Mouse (Mus musculus) embryonic facial prominence, embryonic 15.5 days (tissue): Measurements from ENCODE around the gene Ccdc69. TPM values are rescaled to one million over a fixed set of nuclear protein-coding genes. Genes with fewer than 3 reads are reported as not detected.
A peak's percentile ranks its signal among the peaks of the same experiment; 100 is the strongest.

Experiments
- ATAC-seq: fragments of 200-750 bp; cut with Nextera tagmentation; 2 replicates; pipeline ENCODE4 v1.8.0; 2017; ENCODE audit warnings: low read depth, moderate TSS enrichment; ENCODE audit not compliant: insufficient number of reproducible peaks, low FRiP score, low TSS enrichment
- H3K27ac ChIP-seq: fragments of 300-500 bp; sonication (generic); replicated peaks from 2 replicates; pipeline ENCODE4 v1.5.1; 2015; ENCODE audit warnings: mild to moderate bottlenecking, inconsistent platforms
- H3K27me3 ChIP-seq: fragments of 300-500 bp; sonication (generic); 2 replicates; pipeline ENCODE4 v1.6.1; 2015; ENCODE audit warnings: inconsistent platforms
- H3K36me3 ChIP-seq: fragments of 300-500 bp; sonication (generic); 2 replicates; pipeline ENCODE4 v1.6.1; 2015; ENCODE audit warnings: mild to moderate bottlenecking, inconsistent platforms
- H3K4me1 ChIP-seq: fragments of 300-500 bp; sonication (generic); 2 replicates; pipeline ENCODE4 v1.6.1; 2015; ENCODE audit warnings: inconsistent platforms
- H3K4me2 ChIP-seq: fragments of 300-500 bp; sonication (generic); replicated peaks from 2 replicates; pipeline ENCODE4 v1.6.1; 2015; ENCODE audit warnings: mild to moderate bottlenecking, inconsistent platforms
- H3K4me3 ChIP-seq: fragments of 300-500 bp; sonication (generic); replicated peaks from 2 replicates; pipeline ENCODE4 v1.5.1; 2015; ENCODE audit warnings: mild to moderate bottlenecking, inconsistent platforms
- H3K9ac ChIP-seq: fragments of 300-500 bp; sonication (generic); 2 replicates; pipeline ENCODE4 v1.6.1; 2015; ENCODE audit warnings: inconsistent platforms
- H3K9me3 ChIP-seq: fragments of 300-500 bp; sonication (generic); replicated peaks from 2 replicates; pipeline ENCODE4 v1.6.1; 2016; ENCODE audit warnings: inconsistent platforms
- WGBS: fragments of 180-500 bp; shearing (Covaris S2); methylation state at CpG from one replicate; pipeline ENCODE4 v1.1.7; 2015; 5-methylcytosine and 5-hydroxymethylcytosine counted together
- polyA plus RNA-seq: library from polyadenylated mRNA; unstranded; fragments of >200 nt; fragmentation: Nextera tagmentation; extraction: Ambion mirVana; gene quantifications from 2 replicates; pipeline ENCODE4 v1.2.1, GENCODE M21; 2015

Ccdc69 gene
- polyA plus RNA-seq, 1 experiment from 2014 or later = 2.4 TPM

GRCm38 (mm10) chr11:55072467-55072866 is 5.5 kb downstream of the Ccdc69 start:
- no peak overlapping the region for H3K27ac ChIP-seq
- no peaks in the 10 kb centered on the region for H3K9me3 ChIP-seq
- 75% methylated on average over 8 of the region's 8 CpGs for WGBS
- peaks cover 8% of the 10 kb centered on the region; the same call in 1 of the 2 replicates for H3K4me1 ChIP-seq
- H3K27me3 ChIP-seq = no peaks in the 10 kb centered on the region; the same call in 1 of the 2 replicates
- no peak overlapping the region for H3K4me2 ChIP-seq
- H3K4me3 ChIP-seq = no peak overlapping the region
- no peak for ATAC-seq
- no peak overlapping the region for H3K9ac ChIP-seq
- H3K36me3 ChIP-seq = no peaks in the 10 kb centered on the region

GRCm38 (mm10) chr11:55071344-55071743 is 6.6 kb downstream of the Ccdc69 start:
- no peaks in the 10 kb centered on the region for H3K27me3 ChIP-seq
- no peak overlapping the region for H3K4me2 ChIP-seq
- 83% methylated on average over 5 of the region's 5 CpGs for WGBS
- no peak overlapping the region for H3K9ac ChIP-seq
- no peak overlapping the region for H3K27ac ChIP-seq
- no peak for ATAC-seq
- H3K36me3 ChIP-seq = no peaks in the 10 kb centered on the region
- no peak overlapping the region for H3K4me3 ChIP-seq
- H3K9me3 ChIP-seq = no peaks in the 10 kb centered on the region
- 0 out of 2 replicates have a peak, but pooled peaks cover 3% of the 10 kb centered on the region for H3K4me1 ChIP-seq

GRCm38 (mm10) chr11:55069023-55069422 is 8.9 kb downstream of the Ccdc69 start:
- no peak overlapping the region for H3K9ac ChIP-seq
- H3K4me2 ChIP-seq = no peak overlapping the region
- H3K4me1 ChIP-seq = 0 out of 2 replicates have a peak, but pooled peaks cover 3% of the 10 kb centered on the region
- H3K4me3 ChIP-seq = no peak overlapping the region
- WGBS = 53% methylated on average over 2 of the region's 2 CpGs
- H3K36me3 ChIP-seq = no peaks in the 10 kb centered on the region
- H3K27ac ChIP-seq = no peak overlapping the region
- no peak for ATAC-seq
- H3K9me3 ChIP-seq = no peaks in the 10 kb centered on the region
- H3K27me3 ChIP-seq = no peaks in the 10 kb centered on the region

- no peak overlapping the region for H3K9ac ChIP-seq
- H3K4me3 ChIP-seq = no peak overlapping the region
- H3K9me3 ChIP-seq = no peaks in the 10 kb centered on the region
- 60% methylated on average over 4 of the region's 4 CpGs for WGBS
- H3K27me3 ChIP-seq = no peaks in the 10 kb centered on the region
- H3K4me2 ChIP-seq = no peak overlapping the region
- H3K36me3 ChIP-seq = no peaks in the 10 kb centered on the region
- no peaks in the 10 kb centered on the region for H3K4me1 ChIP-seq
- H3K27ac ChIP-seq = no peak overlapping the region
- no peak for ATAC-seq
These were observed 11.0 kb downstream of the Ccdc69 start for GRCm38 (mm10) chr11:55066921-55067320.

DNA sequence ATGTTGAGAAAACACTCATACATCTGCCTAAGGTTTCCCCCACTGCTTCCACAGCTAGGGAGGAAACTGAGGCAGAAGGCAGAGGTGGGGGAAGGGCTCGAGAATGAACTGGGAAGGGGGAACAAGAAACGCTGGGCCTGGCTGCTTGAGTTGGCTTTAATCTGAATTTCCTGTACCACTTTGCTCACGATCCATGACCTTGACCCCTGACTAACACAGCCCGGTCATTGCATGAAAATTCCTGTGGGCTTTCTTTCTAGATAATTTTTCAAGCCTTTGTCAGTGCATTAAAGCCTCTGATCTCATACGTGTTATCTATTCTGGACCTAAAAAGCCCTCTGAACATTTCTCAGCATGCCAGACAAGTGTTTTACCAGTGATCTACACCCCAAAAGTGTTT is 15.1 kb downstream of the Ccdc69 start:
- Histone ChIP-seq H3K27ac (no peak overlapping the region), H3K9ac (no peak overlapping the region), H3K4me3 (no peak overlapping the region), H3K27me3 (no peaks in the 10 kb centered on the region), H3K9me3 (no peaks in the 10 kb centered on the region), H3K4me2 (no peak overlapping the region), H3K36me3 (no peaks in the 10 kb centered on the region), H3K4me1 (no peaks in the 10 kb centered on the region)
- ATAC-seq = no peak
- WGBS = 32% methylated on average over 5 of the region's 5 CpGs

GRCm38 (mm10) chr11:55060802-55061201 is 17.1 kb downstream of the Ccdc69 start:
- Histone ChIP-seq H3K27ac (no peak overlapping the region), H3K27me3 (no peaks in the 10 kb centered on the region)

DNA sequence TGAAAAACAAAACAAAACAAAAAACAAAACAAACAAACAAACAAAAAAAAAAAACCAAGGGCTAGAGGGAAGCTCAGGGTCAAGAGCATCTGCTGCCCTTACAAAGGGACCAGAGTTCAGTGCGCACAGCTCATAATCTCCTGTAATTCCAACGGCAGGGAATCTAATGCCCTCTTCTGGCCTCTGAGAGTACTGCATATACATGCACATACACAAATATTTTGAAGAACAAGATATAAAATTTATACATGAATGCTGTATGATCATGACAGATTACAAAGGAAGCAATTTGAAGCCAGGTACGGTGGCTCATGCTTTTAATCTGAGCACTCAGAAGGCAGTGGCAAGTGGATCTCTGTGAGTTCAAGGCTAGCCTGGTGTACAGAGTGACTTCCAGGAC is 20.4 kb downstream of the Ccdc69 start:
- WGBS = 77% methylated on average over 3 of the region's 3 CpGs
- no peaks in the 10 kb centered on the region for H3K36me3 ChIP-seq
- H3K4me1 ChIP-seq = no peaks in the 10 kb centered on the region
- no peak overlapping the region for H3K4me3 ChIP-seq
- H3K9ac ChIP-seq = no peak overlapping the region
- no peak overlapping the region for H3K27ac ChIP-seq
- no peaks in the 10 kb centered on the region for H3K27me3 ChIP-seq
- no peak overlapping the region for H3K4me2 ChIP-seq
- ATAC-seq = no peak
- H3K9me3 ChIP-seq = 0 out of 2 replicates have a peak, but pooled peaks cover 3% of the 10 kb centered on the region

More at GRCm38 (mm10) chr11:55060802-55061201, 17.1 kb downstream of the Ccdc69 start:
- WGBS = 85% methylated on average over 5 of the region's 5 CpGs
- Histone ChIP-seq H3K4me2 (no peak overlapping the region), H3K9ac (no peak overlapping the region), H3K9me3 (0 out of 2 replicates have a peak, but pooled peaks cover 3% of the 10 kb centered on the region), H3K4me1 (no peaks in the 10 kb centered on the region), H3K36me3 (no peaks in the 10 kb centered on the region), H3K4me3 (no peak overlapping the region)
- no peak for ATAC-seq

DNA sequence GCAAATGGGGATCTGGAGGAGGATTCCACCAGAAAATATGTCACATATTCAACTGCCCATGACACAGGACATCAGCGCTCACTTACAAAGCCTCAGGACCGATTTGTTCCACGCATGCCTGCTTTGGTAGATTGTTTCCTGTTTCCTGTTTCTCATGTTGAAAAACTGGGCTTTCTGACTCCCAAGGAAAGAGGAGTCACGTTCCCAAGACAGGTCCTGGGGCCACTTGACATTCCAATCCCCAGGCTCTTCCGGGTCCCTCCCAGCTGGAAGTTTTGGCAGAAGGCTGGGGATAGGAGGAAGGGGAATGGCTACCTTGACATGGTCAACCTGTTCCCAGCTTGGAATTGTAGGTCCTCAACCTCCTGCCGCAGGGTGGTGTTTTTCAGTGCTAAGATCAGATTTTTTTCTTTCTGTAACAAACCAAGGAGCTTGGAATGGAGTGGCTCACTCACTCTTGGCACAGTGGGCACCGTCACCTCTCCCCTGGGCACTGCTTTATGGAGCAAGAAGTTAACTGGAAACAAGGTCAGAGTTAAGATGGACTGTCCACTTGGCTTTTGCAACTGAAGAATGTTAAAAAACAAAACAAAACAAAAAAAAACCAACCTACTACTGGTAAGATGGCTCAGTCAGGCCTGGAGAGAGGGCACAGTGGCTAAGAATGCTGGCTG is 27.0 kb downstream of the Ccdc69 start:
- no peaks in the 10 kb centered on the region for H3K9me3 ChIP-seq
- no peak overlapping the region for H3K27ac ChIP-seq
- 64% methylated on average over 7 of the region's 7 CpGs for WGBS
- H3K27me3 ChIP-seq = no peaks in the 10 kb centered on the region
- H3K4me1 ChIP-seq = no peaks in the 10 kb centered on the region
- H3K4me2 ChIP-seq = no peak overlapping the region
- ATAC-seq = no peak
- H3K4me3 ChIP-seq = no peak overlapping the region
- H3K36me3 ChIP-seq = no peaks in the 10 kb centered on the region
- H3K9ac ChIP-seq = no peak overlapping the region

GRCm38 (mm10) chr11:55046600-55046999 is 31.3 kb downstream of the Ccdc69 start:
- no peak overlapping the region for H3K9ac ChIP-seq
- 55% methylated on average over 5 of the region's 5 CpGs for WGBS
- no peak for ATAC-seq
- H3K4me1 ChIP-seq = no peaks in the 10 kb centered on the region
- no peak overlapping the region for H3K4me3 ChIP-seq
- no peaks in the 10 kb centered on the region for H3K27me3 ChIP-seq
- H3K9me3 ChIP-seq = no peaks in the 10 kb centered on the region
- no peak overlapping the region for H3K27ac ChIP-seq
- no peaks in the 10 kb centered on the region for H3K36me3 ChIP-seq
- no peak overlapping the region for H3K4me2 ChIP-seq

DNA sequence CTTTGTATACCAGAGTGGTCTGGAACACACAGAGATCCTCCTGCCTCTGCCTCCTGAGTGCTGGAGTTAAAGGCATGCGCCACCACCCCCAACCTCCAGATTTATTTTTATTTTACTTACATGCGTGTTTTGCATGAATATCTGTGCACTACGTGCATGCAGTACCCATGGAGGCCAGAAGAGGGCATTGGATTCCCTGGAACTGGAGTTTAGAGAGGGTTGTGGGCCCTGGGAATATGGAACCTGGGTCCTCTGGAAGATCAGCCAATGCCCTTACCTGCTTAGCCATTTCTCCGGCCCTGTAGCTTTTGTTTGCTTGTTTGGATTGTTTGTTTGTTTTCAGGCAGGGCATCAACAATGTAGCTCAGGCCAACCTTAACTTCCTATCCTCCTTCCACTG is 36.6 kb downstream of the Ccdc69 start:
- no peaks in the 10 kb centered on the region for H3K36me3 ChIP-seq
- H3K9me3 ChIP-seq = no peaks in the 10 kb centered on the region
- no peak for ATAC-seq
- H3K4me1 ChIP-seq = no peaks in the 10 kb centered on the region
- whole genome bisulfite sequencing = 78% methylated on average over 4 of the region's 4 CpGs
- no peak overlapping the region for H3K27ac ChIP-seq
- no peak overlapping the region for H3K4me2 ChIP-seq
- no peak overlapping the region for H3K9ac ChIP-seq
- no peaks in the 10 kb centered on the region for H3K27me3 ChIP-seq
- no peak overlapping the region for H3K4me3 ChIP-seq

- Histone ChIP-seq H3K36me3 (no peaks in the 10 kb centered on the region), H3K9ac (no peak overlapping the region), H3K4me2 (no peak overlapping the region), H3K9me3 (no peaks in the 10 kb centered on the region), H3K4me3 (no peak overlapping the region), H3K27ac (no peak overlapping the region), H3K4me1 (no peaks in the 10 kb centered on the region), H3K27me3 (no peaks in the 10 kb centered on the region)
- WGBS = 3% methylated on average over 9 of the region's 9 CpGs
- ATAC-seq = peak; percentile 41; the same call in 1 of the 2 replicates
These were observed 38.3 kb downstream of the Ccdc69 start for GRCm38 (mm10) chr11:55039591-55039990.

DNA sequence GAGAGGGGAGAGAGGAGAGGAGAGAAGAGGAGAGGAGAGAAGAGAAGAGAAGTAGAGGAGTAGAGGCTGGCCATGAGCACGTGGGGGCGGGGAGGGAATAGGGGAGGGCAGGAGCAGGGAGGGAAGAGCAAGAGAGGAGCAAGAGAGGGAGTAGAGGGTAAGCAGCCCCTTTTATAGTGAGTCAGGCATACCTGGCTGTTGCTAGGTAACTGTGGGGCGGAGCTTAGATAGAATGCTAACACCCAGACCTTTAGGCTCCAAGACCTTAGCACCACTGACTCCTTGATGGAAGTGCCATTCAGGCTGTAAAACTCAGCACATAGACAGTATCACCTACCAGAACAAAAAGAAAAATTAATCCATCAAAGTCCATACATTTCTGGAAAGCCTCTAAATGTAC is 41.3 kb downstream of the Ccdc69 start:
- H3K9me3 ChIP-seq = no peaks in the 10 kb centered on the region
- H3K4me2 ChIP-seq = no peak overlapping the region
- ATAC-seq = no peak
- no peaks in the 10 kb centered on the region for H3K36me3 ChIP-seq
- H3K4me3 ChIP-seq = no peak overlapping the region
- no peak overlapping the region for H3K27ac ChIP-seq
- H3K9ac ChIP-seq = no peak overlapping the region
- no peaks in the 10 kb centered on the region for H3K27me3 ChIP-seq
- WGBS = 31% methylated on average over 3 of the region's 3 CpGs
- H3K4me1 ChIP-seq = peaks cover 14% of the 10 kb centered on the region
